Mouse (Mus musculus): ENCODE measurements around the gene Elp1. TPM values are rescaled to one million over a fixed set of nuclear protein-coding genes. Genes with fewer than 3 reads are reported as not detected.

The Elp1 gene
- polyA plus RNA-seq, 2 experiments, result 11.8 to 13.4 TPM

DNA sequence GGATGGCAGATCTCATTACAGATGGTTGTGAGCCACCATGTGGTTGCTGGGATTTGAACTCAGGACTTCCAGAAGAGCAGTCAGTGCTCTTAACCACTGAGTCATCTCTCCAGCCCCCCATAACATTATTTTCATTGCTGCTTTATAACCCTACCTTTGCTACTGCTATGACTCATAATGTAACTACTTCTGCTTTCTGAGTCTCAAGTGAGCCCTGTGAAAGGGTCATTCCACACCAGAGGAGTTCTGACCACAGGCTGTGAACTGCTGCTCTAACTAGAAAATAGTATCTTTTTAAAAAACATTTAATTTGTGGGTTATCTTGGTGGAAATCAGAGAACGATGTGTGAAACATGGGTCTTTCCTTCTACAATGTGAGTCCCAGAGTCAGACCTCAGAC, 44.4 kb downstream of the Elp1 start:
- peaks cover 27% of the 10 kb centered on the region for H3K36me3 ChIP-seq (replicated peaks; ENCODE audit: control insufficient read depth, insufficient read depth, low read depth)
- WGBS (ENCODE audit: insufficient replicate concordance), result 71% methylated on average over 1 of the region's 1 CpGs

DNA sequence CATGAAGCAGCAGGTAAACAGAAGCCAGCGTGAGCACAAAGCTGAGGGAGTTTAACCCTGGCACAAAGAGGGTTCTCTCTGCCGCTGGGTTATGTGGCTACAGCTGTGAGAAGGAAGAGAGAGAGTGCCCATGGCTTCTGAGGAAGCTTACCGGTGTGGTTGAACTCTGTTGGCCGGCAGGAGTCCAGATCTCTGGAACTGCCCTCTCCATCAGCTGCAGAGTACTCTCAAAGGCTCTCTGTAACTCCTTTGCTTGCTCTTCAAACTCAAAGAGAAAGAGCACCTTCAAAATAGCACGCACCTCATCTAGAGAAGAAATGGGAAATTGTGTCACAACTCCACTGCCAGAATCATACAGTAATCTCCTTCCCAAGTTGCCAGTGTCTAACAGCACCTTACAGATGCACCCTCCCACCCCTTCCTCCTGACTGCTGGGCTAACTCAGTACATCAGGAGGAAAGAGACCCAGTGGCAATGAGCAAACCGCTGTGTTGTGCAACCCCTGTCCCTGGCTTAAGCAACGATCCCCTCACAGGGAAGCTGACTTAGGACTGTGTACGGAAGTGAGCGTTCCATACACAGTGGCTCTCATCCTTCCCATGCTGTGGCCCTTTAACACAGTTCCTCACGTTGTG, 45.0 kb downstream of the Elp1 start:
- no peaks in the 10 kb centered on the region for H3K4me1 ChIP-seq (replicated peaks; ENCODE audit: control insufficient read depth in 2 of 2, insufficient read depth in 2 of 2, low read length in 1 of 2)
- H3K36me3 ChIP-seq (replicated peaks; ENCODE audit: control insufficient read depth, insufficient read depth, low read depth), result peaks cover 27% of the 10 kb centered on the region
- TF ChIP-seq CTCF (IDR thresholded peaks at IDR 0.05; ENCODE audit: low read depth), result no peak
- no peak for TF ChIP-seq EP300 (IDR thresholded peaks at IDR 0.05; ENCODE audit: low read depth)
- no peak overlapping the region for H3K9ac ChIP-seq (replicated peaks)
- no peak overlapping the region for H3K4me3 ChIP-seq (ENCODE audit: insufficient read depth in 1 of 2, low read depth in 2 of 2, low read length in 2 of 2)
- H3K4me2 ChIP-seq (ENCODE audit: low read depth), result no peak overlapping the region
- 68% methylated on average over 10 of the region's 10 CpGs for WGBS (ENCODE audit: insufficient replicate concordance)
- no peak overlapping the region for H3K27ac ChIP-seq
- ATAC-seq (ENCODE audit: insufficient read depth) (0 out of 2 replicates have a peak, but pooled peaks have one; percentile 33), DNase-seq (ENCODE audit: low read depth in 3 of 3, low spot score in 3 of 3) (no peak)
- H3K27me3 ChIP-seq (ENCODE audit: control insufficient read depth, insufficient read depth, low read length), result no peaks in the 10 kb centered on the region
- no peaks in the 10 kb centered on the region for H3K9me3 ChIP-seq (ENCODE audit: control insufficient read depth, low read length)

More for the DNA sequence above, 44.4 kb downstream of the Elp1 start:
- Histone ChIP-seq H3K27me3 (ENCODE audit: control insufficient read depth, insufficient read depth, low read length) (no peaks in the 10 kb centered on the region), H3K9ac (replicated peaks) (no peak overlapping the region), H3K27ac (no peak overlapping the region), H3K9me3 (ENCODE audit: control insufficient read depth, low read length) (no peaks in the 10 kb centered on the region), H3K4me1 (replicated peaks; ENCODE audit: control insufficient read depth in 2 of 2, insufficient read depth in 2 of 2, low read length in 1 of 2) (no peaks in the 10 kb centered on the region), H3K4me2 (ENCODE audit: low read depth) (no peak overlapping the region), H3K4me3 (ENCODE audit: insufficient read depth in 1 of 2, low read depth in 2 of 2, low read length in 2 of 2) (no peak overlapping the region)
- DNase-seq (ENCODE audit: low read depth in 3 of 3, low spot score in 3 of 3), result no peak
- no peak for ATAC-seq (ENCODE audit: insufficient read depth)
- TF ChIP-seq EP300 (IDR thresholded peaks at IDR 0.05; ENCODE audit: low read depth) (no peak), CTCF (IDR thresholded peaks at IDR 0.05; ENCODE audit: low read depth) (no peak)

DNA sequence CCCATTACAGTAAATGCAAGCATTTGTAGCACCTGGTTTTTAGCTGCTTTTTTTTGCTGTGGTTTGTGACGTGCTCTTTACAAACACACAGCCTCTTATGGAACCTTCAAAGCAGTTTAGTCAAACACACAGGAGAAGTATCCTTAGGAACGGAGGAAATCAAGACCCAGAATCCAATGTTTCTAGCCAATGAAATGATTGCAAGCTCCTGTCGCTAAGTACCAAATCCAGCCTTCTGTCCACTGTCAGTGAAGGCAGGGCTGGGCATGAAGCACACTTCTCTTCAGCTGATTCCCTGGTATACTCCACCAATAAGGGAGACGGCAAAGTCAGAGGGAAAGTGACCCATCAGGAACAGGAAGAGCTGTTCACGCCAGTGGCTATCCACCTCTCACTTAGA, 46.1 kb downstream of the Elp1 start:
- Histone ChIP-seq H3K9ac (replicated peaks) (no peak overlapping the region), H3K36me3 (replicated peaks; ENCODE audit: control insufficient read depth, insufficient read depth, low read depth) (peaks cover 31% of the 10 kb centered on the region), H3K27ac (no peak overlapping the region), H3K27me3 (ENCODE audit: control insufficient read depth, insufficient read depth, low read length) (no peaks in the 10 kb centered on the region), H3K9me3 (ENCODE audit: control insufficient read depth, low read length) (no peaks in the 10 kb centered on the region), H3K4me1 (replicated peaks; ENCODE audit: control insufficient read depth in 2 of 2, insufficient read depth in 2 of 2, low read length in 1 of 2) (no peaks in the 10 kb centered on the region), H3K4me2 (ENCODE audit: low read depth) (no peak overlapping the region), H3K4me3 (ENCODE audit: insufficient read depth in 1 of 2, low read depth in 2 of 2, low read length in 2 of 2) (no peak overlapping the region)
- DNase-seq (ENCODE audit: low read depth in 3 of 3, low spot score in 3 of 3), result no peak
- TF ChIP-seq EP300 (IDR thresholded peaks at IDR 0.05; ENCODE audit: low read depth) (no peak), CTCF (IDR thresholded peaks at IDR 0.05; ENCODE audit: low read depth) (no peak)
- WGBS (ENCODE audit: insufficient replicate concordance), result 80% methylated on average over 5 of the region's 5 CpGs
- no peak for ATAC-seq (ENCODE audit: insufficient read depth)

DNA sequence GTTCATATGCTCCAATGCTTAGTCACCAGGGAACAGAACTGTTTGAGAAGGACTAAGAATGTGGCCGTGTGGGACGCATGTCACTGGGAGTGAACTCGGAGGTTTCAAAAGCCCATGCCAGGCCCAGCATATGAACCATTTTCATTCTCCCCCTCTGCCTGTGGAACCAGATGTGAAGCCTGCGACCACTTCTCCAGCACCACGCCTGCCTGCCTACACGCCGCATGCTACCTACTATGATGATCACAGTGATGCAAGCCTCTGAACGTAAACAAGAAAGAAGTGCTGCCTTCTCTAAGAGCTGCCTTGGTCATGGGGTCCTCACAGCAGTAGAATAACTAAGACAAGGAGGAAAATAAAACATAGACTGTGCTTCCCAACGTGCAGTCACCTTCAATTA, 54.7 kb downstream of the Elp1 start:
- H3K36me3 ChIP-seq (replicated peaks; ENCODE audit: control insufficient read depth, insufficient read depth, low read depth), result peaks cover 7% of the 10 kb centered on the region
- no peak overlapping the region for H3K4me2 ChIP-seq (ENCODE audit: low read depth)
- H3K9me3 ChIP-seq (ENCODE audit: control insufficient read depth, low read length), result no peaks in the 10 kb centered on the region
- H3K4me1 ChIP-seq (replicated peaks; ENCODE audit: control insufficient read depth in 2 of 2, insufficient read depth in 2 of 2, low read length in 1 of 2), result no peaks in the 10 kb centered on the region
- no peak overlapping the region for H3K27ac ChIP-seq
- no peaks in the 10 kb centered on the region for H3K27me3 ChIP-seq (ENCODE audit: control insufficient read depth, insufficient read depth, low read length)
- no peak for DNase-seq (ENCODE audit: low read depth in 3 of 3, low spot score in 3 of 3)
- TF ChIP-seq CTCF (IDR thresholded peaks at IDR 0.05; ENCODE audit: low read depth), result no peak
- TF ChIP-seq EP300 (IDR thresholded peaks at IDR 0.05; ENCODE audit: low read depth), result no peak
- H3K9ac ChIP-seq (replicated peaks), result no peak overlapping the region
- no peak overlapping the region for H3K4me3 ChIP-seq (ENCODE audit: insufficient read depth in 1 of 2, low read depth in 2 of 2, low read length in 2 of 2)
- 77% methylated on average over 9 of the region's 9 CpGs for whole genome bisulfite sequencing (ENCODE audit: insufficient replicate concordance)
- no peak for ATAC-seq (ENCODE audit: insufficient read depth)

DNA sequence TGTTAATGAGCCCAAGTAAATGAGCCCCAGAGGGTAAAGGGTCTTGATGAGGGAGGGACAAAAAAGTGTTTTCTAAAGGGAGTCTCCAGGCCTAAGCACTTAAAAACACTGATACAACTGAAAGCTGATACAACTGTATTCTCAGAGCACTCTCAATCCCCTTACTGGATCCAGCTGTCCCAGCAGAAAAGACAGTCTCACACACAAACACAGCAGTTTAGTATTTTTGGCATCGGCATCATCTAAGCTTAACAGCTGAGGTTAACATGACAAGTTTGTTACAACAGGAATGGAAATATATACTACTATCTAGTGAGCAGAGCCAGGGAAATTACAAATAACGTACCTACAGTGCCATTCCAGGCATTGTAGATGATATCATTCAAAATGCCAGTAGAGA, 55.8 kb downstream of the Elp1 start:
- H3K9me3 ChIP-seq (ENCODE audit: control insufficient read depth, low read length), result no peaks in the 10 kb centered on the region
- no peak overlapping the region for H3K9ac ChIP-seq (replicated peaks)
- DNase-seq (ENCODE audit: low read depth in 3 of 3, low spot score in 3 of 3), result no peak
- H3K27ac ChIP-seq, result no peak overlapping the region
- no peaks in the 10 kb centered on the region for H3K27me3 ChIP-seq (ENCODE audit: control insufficient read depth, insufficient read depth, low read length)
- H3K36me3 ChIP-seq (replicated peaks; ENCODE audit: control insufficient read depth, insufficient read depth, low read depth), result peaks cover 6% of the 10 kb centered on the region
- 78% methylated on average over 2 of the region's 2 CpGs for WGBS (ENCODE audit: insufficient replicate concordance)
- no peak overlapping the region for H3K4me2 ChIP-seq (ENCODE audit: low read depth)
- H3K4me3 ChIP-seq (ENCODE audit: insufficient read depth in 1 of 2, low read depth in 2 of 2, low read length in 2 of 2), result no peak overlapping the region
- no peaks in the 10 kb centered on the region for H3K4me1 ChIP-seq (replicated peaks; ENCODE audit: control insufficient read depth in 2 of 2, insufficient read depth in 2 of 2, low read length in 1 of 2)
- ATAC-seq (ENCODE audit: insufficient read depth), result no peak
- TF ChIP-seq CTCF (IDR thresholded peaks at IDR 0.05; ENCODE audit: low read depth) (no peak), EP300 (IDR thresholded peaks at IDR 0.05; ENCODE audit: low read depth) (no peak)

Measured in liver, embryonic 14.5 days (tissue).